Mouse (Mus musculus) hindbrain, embryonic 13.5 days (tissue): Measurements from ENCODE around the gene Ssh2. TPM values are rescaled to one million over a fixed set of nuclear protein-coding genes. Genes with fewer than 3 reads are reported as not detected.

ENCODE experiments used
- ATAC-seq: fragments of 200-750 bp; cut with Nextera tagmentation; 2 replicates; pipeline ENCODE4 v1.8.0; 2017; ENCODE audit warnings: moderate TSS enrichment; ENCODE audit not compliant: low FRiP score
- H3K27ac ChIP-seq: fragments of 300-500 bp; sonication (generic); 2 replicates; pipeline ENCODE4 v1.5.1; 2015; ENCODE audit warnings: inconsistent platforms, mild to moderate bottlenecking, moderate library complexity
- H3K27me3 ChIP-seq: fragments of 300-500 bp; sonication (generic); 2 replicates; pipeline ENCODE4 v1.6.1; 2015; ENCODE audit warnings: mild to moderate bottlenecking, inconsistent platforms
- H3K36me3 ChIP-seq: fragments of 300-500 bp; sonication (generic); 2 replicates; pipeline ENCODE4 v1.6.1; 2015; ENCODE audit warnings: mild to moderate bottlenecking, inconsistent platforms
- H3K4me1 ChIP-seq: fragments of 300-500 bp; sonication (generic); replicated peaks from 2 replicates; pipeline ENCODE4 v1.6.1; 2015; ENCODE audit warnings: inconsistent platforms
- H3K4me2 ChIP-seq: fragments of 300-500 bp; sonication (generic); 2 replicates; pipeline ENCODE4 v1.6.1; 2015; ENCODE audit warnings: inconsistent platforms, mild to moderate bottlenecking, moderate library complexity
- H3K4me3 ChIP-seq: fragments of 300-500 bp; sonication (generic); 2 replicates; pipeline ENCODE4 v1.5.1; 2015; ENCODE audit warnings: mild to moderate bottlenecking, inconsistent platforms
- H3K9ac ChIP-seq: fragments of 300-500 bp; sonication (generic); 2 replicates; pipeline ENCODE4 v1.6.1; 2015; ENCODE audit warnings: mild to moderate bottlenecking, inconsistent platforms
- H3K9me3 ChIP-seq: fragments of 300-500 bp; sonication (generic); 2 replicates; pipeline ENCODE4 v1.6.1; 2016; ENCODE audit warnings: inconsistent platforms
- WGBS: fragments of 180-500 bp; shearing (Covaris S2); methylation state at CpG from one replicate; pipeline ENCODE4 v1.1.7; 2015; 5-methylcytosine and 5-hydroxymethylcytosine counted together
- polyA plus RNA-seq: library from polyadenylated mRNA; unstranded; fragments of >200 nt; fragmentation: Nextera tagmentation; extraction: Ambion mirVana; gene quantifications from 2 replicates; pipeline ENCODE4 v1.2.1, GENCODE M21; 2015

Ssh2 gene
- polyA plus RNA-seq, 1 experiment from 2014 or later = 16.4 TPM

DNA sequence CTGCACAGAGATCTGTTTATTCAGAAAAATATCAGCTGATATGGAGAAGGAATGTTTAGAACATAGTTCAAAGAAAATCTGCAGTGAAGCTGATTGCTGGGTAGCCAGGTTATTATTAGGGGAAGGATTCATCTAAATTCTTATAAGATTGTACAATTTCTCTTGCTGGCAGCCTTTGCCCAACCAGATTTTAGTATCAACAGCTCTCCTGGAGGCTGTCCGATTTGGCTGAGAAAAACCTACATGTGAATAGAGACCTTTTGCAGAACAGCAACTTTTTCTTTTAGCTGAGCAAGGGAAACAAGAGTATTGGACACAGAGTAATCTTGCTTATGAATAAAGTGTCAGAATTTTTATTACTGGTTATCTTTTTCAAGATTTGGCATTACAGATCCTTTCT lies 212.4 kb downstream of the Ssh2 start:
- ATAC-seq = no peak
- WGBS = 93% methylated on average over 1 of the region's 1 CpGs

GRCm38 (mm10) chr11:77437026-77437425 lies 220.9 kb downstream of the Ssh2 start:
- WGBS = 89% methylated on average over 2 of the region's 2 CpGs
- Histone ChIP-seq H3K9me3 (no peaks in the 10 kb centered on the region), H3K27me3 (no peaks in the 10 kb centered on the region), H3K4me1 (no peaks in the 10 kb centered on the region), H3K36me3 (peaks cover 44% of the 10 kb centered on the region), H3K4me3 (no peak overlapping the region), H3K9ac (no peak overlapping the region), H3K27ac (no peak overlapping the region), H3K4me2 (no peak overlapping the region)
- no peak for ATAC-seq

More for the DNA sequence above, 212.4 kb downstream of the Ssh2 start:
- H3K36me3 ChIP-seq = peaks cover 38% of the 10 kb centered on the region
- H3K4me1 ChIP-seq = no peaks in the 10 kb centered on the region
- no peak overlapping the region for H3K4me2 ChIP-seq
- H3K4me3 ChIP-seq = no peak overlapping the region
- no peaks in the 10 kb centered on the region for H3K9me3 ChIP-seq
- H3K9ac ChIP-seq = no peak overlapping the region
- H3K27me3 ChIP-seq = no peaks in the 10 kb centered on the region
- no peak overlapping the region for H3K27ac ChIP-seq

- H3K9me3 ChIP-seq = no peaks in the 10 kb centered on the region
- no peak overlapping the region for H3K4me2 ChIP-seq
- WGBS = 92% methylated on average over 9 of the region's 9 CpGs
- no peaks in the 10 kb centered on the region for H3K4me1 ChIP-seq
- ATAC-seq = no peak
- no peaks in the 10 kb centered on the region for H3K27me3 ChIP-seq
- H3K9ac ChIP-seq = no peak overlapping the region
- H3K36me3 ChIP-seq = peaks cover 57% of the 10 kb centered on the region
- no peak overlapping the region for H3K4me3 ChIP-seq
- no peak overlapping the region for H3K27ac ChIP-seq
Observed at GRCm38 (mm10) chr11:77440081-77440480, 224.0 kb downstream of the Ssh2 start.

- no peak overlapping the region for H3K9ac ChIP-seq
- no peaks in the 10 kb centered on the region for H3K27me3 ChIP-seq
- no peaks in the 10 kb centered on the region for H3K4me1 ChIP-seq
- no peak overlapping the region for H3K27ac ChIP-seq
- H3K36me3 ChIP-seq = peaks cover 57% of the 10 kb centered on the region
- no peak overlapping the region for H3K4me3 ChIP-seq
- no peak overlapping the region for H3K4me2 ChIP-seq
- ATAC-seq = no peak
- no peaks in the 10 kb centered on the region for H3K9me3 ChIP-seq
- 90% methylated on average over 8 of the region's 8 CpGs for WGBS
Observed at GRCm38 (mm10) chr11:77441020-77441419, 224.9 kb downstream of the Ssh2 start.

- H3K36me3 ChIP-seq = peaks cover 56% of the 10 kb centered on the region
- no peak for ATAC-seq
- no peak overlapping the region for H3K4me3 ChIP-seq
- H3K4me1 ChIP-seq = no peaks in the 10 kb centered on the region
- H3K27ac ChIP-seq = no peak overlapping the region
- no peaks in the 10 kb centered on the region for H3K27me3 ChIP-seq
- H3K9ac ChIP-seq = no peak overlapping the region
- no peak overlapping the region for H3K4me2 ChIP-seq
- WGBS = 86% methylated on average over 7 of the region's 7 CpGs
- H3K9me3 ChIP-seq = no peaks in the 10 kb centered on the region
Observed at GRCm38 (mm10) chr11:77442186-77443170, 226.4 kb downstream of the Ssh2 start.

DNA sequence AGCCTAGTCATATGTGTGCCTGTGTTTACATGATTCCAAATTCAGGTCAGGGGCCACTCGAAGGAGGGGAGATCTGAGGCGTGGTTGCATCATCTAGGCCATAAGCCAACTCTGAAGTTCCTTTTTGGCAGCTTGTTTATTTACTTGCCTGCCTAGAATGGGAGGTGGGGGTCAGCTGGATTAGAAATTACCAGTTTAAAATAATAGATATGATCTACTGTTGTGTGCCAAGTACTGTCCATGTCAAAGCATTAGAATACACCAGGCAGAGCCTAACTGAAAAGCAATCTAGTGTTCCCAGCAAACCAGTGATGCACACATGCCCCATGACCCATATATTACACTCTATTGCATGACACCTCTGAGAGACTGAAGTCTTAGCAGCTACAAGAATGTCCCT lies 228.9 kb downstream of the Ssh2 start:
- H3K36me3 ChIP-seq = peaks cover 45% of the 10 kb centered on the region

DNA sequence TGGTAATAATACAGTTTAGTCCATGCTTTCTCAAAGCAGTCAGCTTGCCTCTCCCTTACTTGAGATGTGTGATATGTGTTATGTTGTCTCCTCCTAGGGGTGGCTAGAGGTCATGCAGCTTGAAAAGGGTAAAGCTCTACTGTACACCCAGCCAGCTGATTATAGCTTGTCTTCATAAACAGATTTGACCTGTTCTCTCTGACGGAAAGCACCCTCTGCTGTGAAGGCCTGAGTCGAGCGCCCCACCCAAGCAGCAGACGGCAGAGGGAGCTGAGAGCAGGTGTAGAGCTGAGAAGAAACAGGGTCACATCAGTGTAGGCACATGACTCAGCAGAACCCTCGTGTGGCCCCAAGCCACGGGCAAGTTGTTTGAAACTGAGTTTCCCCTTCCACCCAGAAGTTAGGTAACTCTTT lies 230.5 kb downstream of the Ssh2 start:
- no peaks in the 10 kb centered on the region for H3K27me3 ChIP-seq
- no peaks in the 10 kb centered on the region for H3K4me1 ChIP-seq
- 68% methylated on average over 6 of the region's 6 CpGs for WGBS
- no peak overlapping the region for H3K4me3 ChIP-seq
- no peak for ATAC-seq
- no peak overlapping the region for H3K27ac ChIP-seq
- H3K4me2 ChIP-seq = no peak overlapping the region
- H3K36me3 ChIP-seq = peaks cover 44% of the 10 kb centered on the region
- H3K9me3 ChIP-seq = no peaks in the 10 kb centered on the region
- H3K9ac ChIP-seq = no peak overlapping the region

More for the DNA sequence above, 228.9 kb downstream of the Ssh2 start:
- Histone ChIP-seq H3K27me3 (no peaks in the 10 kb centered on the region), H3K27ac (no peak overlapping the region), H3K4me1 (no peaks in the 10 kb centered on the region), H3K4me3 (no peak overlapping the region), H3K4me2 (no peak overlapping the region), H3K9me3 (no peaks in the 10 kb centered on the region), H3K9ac (no peak overlapping the region)
- WGBS = 81% methylated on average over 2 of the region's 2 CpGs
- no peak for ATAC-seq

- Histone ChIP-seq H3K4me2 (no peak overlapping the region), H3K27ac (no peak overlapping the region), H3K9me3 (no peaks in the 10 kb centered on the region), H3K4me3 (no peak overlapping the region), H3K9ac (no peak overlapping the region), H3K27me3 (no peaks in the 10 kb centered on the region), H3K4me1 (no peaks in the 10 kb centered on the region), H3K36me3 (peaks cover 37% of the 10 kb centered on the region)
- ATAC-seq = no peak
- 94% methylated on average over 7 of the region's 7 CpGs for WGBS
Observed at GRCm38 (mm10) chr11:77449224-77449623, 233.1 kb downstream of the Ssh2 start.

DNA sequence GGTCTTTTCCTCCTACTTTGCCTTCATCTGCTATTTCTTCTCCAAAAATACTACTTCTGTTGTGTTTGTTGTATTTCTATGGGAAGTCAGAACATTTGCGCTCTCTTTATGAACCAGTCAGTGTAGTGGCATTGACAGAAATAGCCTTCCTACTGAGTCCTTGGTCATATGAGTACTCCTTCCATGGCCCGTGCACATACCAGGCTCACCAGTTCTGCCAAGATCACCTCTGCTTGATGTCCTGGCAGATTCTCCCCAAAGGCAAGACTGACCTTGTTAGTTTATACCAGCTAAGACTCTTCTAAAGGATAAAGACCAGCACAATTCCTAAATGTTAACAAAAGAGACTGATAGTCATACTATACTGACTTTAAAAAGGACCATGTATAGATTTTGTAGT lies 235.6 kb downstream of the Ssh2 start:
- no peaks in the 10 kb centered on the region for H3K9me3 ChIP-seq
- no peak overlapping the region for H3K4me2 ChIP-seq
- WGBS = 99% methylated on average over 2 of the region's 2 CpGs
- H3K27me3 ChIP-seq = no peaks in the 10 kb centered on the region
- no peak overlapping the region for H3K27ac ChIP-seq
- peaks cover 47% of the 10 kb centered on the region for H3K36me3 ChIP-seq
- H3K4me3 ChIP-seq = no peak overlapping the region
- no peak for ATAC-seq
- no peak overlapping the region for H3K9ac ChIP-seq
- H3K4me1 ChIP-seq = no peaks in the 10 kb centered on the region

GRCm38 (mm10) chr11:77453388-77453787 lies 237.3 kb downstream of the Ssh2 start:
- 92% methylated on average over 2 of the region's 2 CpGs for WGBS

DNA sequence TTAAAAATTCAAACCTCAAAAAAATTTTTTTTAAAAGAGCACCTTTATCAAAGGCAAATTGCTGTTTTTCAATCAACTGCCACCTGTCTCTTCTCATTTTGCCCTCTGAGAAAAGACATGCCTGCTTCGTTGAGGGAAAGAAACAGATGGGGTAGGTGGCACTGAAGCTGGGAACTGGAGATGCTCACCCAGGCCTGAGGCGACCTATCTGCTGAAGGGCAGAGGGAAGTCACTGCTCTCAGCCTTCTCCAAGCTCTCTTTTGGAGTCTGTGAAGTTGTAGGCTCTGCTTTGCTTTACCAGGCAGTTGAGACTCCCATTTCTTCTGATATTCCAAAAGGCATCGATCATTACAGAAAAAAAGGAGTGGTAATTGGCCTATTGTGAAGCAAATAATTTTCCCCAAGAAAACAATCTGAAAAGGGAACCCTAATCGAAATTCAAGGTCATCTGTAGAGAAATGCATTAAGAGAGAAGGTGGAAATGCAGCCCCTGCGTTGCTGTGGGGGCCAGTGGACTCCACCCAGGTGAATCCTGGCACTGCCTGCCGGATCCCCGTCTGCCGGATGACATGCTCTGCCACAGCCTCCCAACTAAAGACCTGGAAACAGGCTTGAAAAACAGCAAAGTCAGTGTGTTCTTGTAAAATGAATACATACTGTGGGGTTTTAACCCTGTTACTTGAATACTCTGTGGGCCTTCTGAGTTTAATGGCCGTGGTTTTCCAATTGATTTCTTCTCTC lies 239.9 kb downstream of the Ssh2 start:
- no peak for ATAC-seq
- Histone ChIP-seq H3K36me3 (peaks cover 31% of the 10 kb centered on the region), H3K27me3 (peaks cover 13% of the 10 kb centered on the region), H3K27ac (no peak overlapping the region), H3K9ac (no peak overlapping the region), H3K4me2 (no peak overlapping the region), H3K9me3 (no peaks in the 10 kb centered on the region), H3K4me1 (no peaks in the 10 kb centered on the region), H3K4me3 (no peak overlapping the region)
- 88% methylated on average over 9 of the region's 9 CpGs for WGBS

More at GRCm38 (mm10) chr11:77453388-77453787, 237.3 kb downstream of the Ssh2 start:
- no peak for ATAC-seq
- H3K27ac ChIP-seq = no peak overlapping the region
- H3K4me1 ChIP-seq = no peaks in the 10 kb centered on the region
- H3K4me3 ChIP-seq = no peak overlapping the region
- no peak overlapping the region for H3K9ac ChIP-seq
- no peaks in the 10 kb centered on the region for H3K9me3 ChIP-seq
- H3K36me3 ChIP-seq = peaks cover 47% of the 10 kb centered on the region
- H3K27me3 ChIP-seq = no peaks in the 10 kb centered on the region
- no peak overlapping the region for H3K4me2 ChIP-seq

DNA sequence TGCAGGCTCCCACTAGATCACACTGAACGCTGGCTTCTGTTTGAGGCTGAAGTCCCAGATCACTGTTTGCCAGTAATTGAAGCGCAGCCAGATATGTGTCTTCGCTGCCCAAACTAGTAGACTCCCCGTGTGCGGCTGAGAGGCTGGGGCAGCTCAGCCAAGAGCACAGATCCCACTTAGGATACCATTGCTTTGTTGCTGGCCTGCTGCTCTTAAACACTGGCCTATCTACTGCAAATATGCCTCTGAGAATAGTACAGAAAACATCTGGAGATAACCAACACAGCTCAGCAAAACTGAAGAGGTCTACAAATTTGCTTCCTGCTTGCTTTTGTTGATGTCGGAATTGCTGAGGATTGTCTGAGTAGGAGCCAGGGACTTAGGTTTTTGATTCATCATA lies 240.8 kb downstream of the Ssh2 start:
- Histone ChIP-seq H3K27me3 (peaks cover 22% of the 10 kb centered on the region), H3K4me2 (no peak overlapping the region), H3K27ac (no peak overlapping the region), H3K9me3 (no peaks in the 10 kb centered on the region), H3K36me3 (peaks cover 24% of the 10 kb centered on the region), H3K4me3 (no peak overlapping the region), H3K4me1 (peaks cover 2% of the 10 kb centered on the region), H3K9ac (no peak overlapping the region)
- ATAC-seq = no peak
- WGBS = 88% methylated on average over 6 of the region's 6 CpGs
